Mouse (Mus musculus) MEL (cell line): Measurements from ENCODE around the gene Nisch. TPM values are rescaled to one million over a fixed set of nuclear protein-coding genes. Genes with fewer than 3 reads are reported as not detected.

ENCODE experiments used
- DNase-seq: peaks from one replicate; pipeline ENCODE4 v3.0.0; 2011; ENCODE audit warnings: low read depth, low spot score
- H3K27ac ChIP-seq: 2 replicates; pipeline ENCODE4 v1.5.1; 2012; ENCODE audit warnings: low read depth, mild to moderate bottlenecking, control low read depth, low read length, moderate library complexity; ENCODE audit not compliant: control insufficient read depth
- H3K27me3 ChIP-seq, 2 experiments: fragments of 150-350 bp in 1 of 2; sonication (generic) in 1 of 2; 2 replicates each; pipeline ENCODE4 v1.6.1; 2012; ENCODE audit warnings: low read length in 2 of 2, mild to moderate bottlenecking in 2 of 2, improper control_type of control experiment in 1 of 2, moderate library complexity in 1 of 2; ENCODE audit not compliant: insufficient read depth in 2 of 2, control insufficient read depth in 1 of 2
- H3K36me3 ChIP-seq, 2 experiments: 2 replicates each; pipeline ENCODE4 v1.6.1; 2012 to 2014; ENCODE audit warnings: low read length in 2 of 2, improper control_type of control experiment in 1 of 2, inconsistent platforms in 1 of 2, mild to moderate bottlenecking in 1 of 2; ENCODE audit not compliant: insufficient read depth in 2 of 2, control insufficient read depth in 1 of 2
- H3K4me1 ChIP-seq, 2 experiments: fragments of 150-350 bp in 1 of 2; sonication (generic) in 1 of 2; 2 replicates each; pipeline ENCODE4 v1.6.1; 2012; ENCODE audit warnings: low read length in 2 of 2, improper control_type of control experiment in 1 of 2, mild to moderate bottlenecking in 1 of 2; ENCODE audit not compliant: insufficient read depth in 2 of 2, control insufficient read depth in 1 of 2
- H3K4me3 ChIP-seq, 2 experiments: fragments of 150-350 bp in 1 of 2; sonication (generic) in 1 of 2; 2 replicates each; pipeline ENCODE4 v1.5.1; 2012; ENCODE audit warnings: low read depth in 2 of 2, low read length in 2 of 2, mild to moderate bottlenecking in 2 of 2, moderate library complexity in 2 of 2, control low read depth in 1 of 2, improper control_type of control experiment in 1 of 2; ENCODE audit not compliant: control insufficient read depth in 1 of 2, insufficient read depth in 1 of 2
- H3K79me2 ChIP-seq: 2 replicates; pipeline ENCODE4 v1.6.1; 2012; ENCODE audit warnings: mild to moderate bottlenecking, low read length, moderate library complexity; ENCODE audit not compliant: control insufficient read depth, poor library complexity, insufficient read depth
- H3K9ac ChIP-seq: 2 replicates; pipeline ENCODE4 v1.6.1; 2012; ENCODE audit warnings: low read depth, mild to moderate bottlenecking, control low read depth, low read length, moderate library complexity; ENCODE audit not compliant: control insufficient read depth, poor library complexity, severe bottlenecking
- H3K9me3 ChIP-seq: fragments of 150-350 bp; sonication (generic); replicated peaks from 2 replicates; pipeline ENCODE4 v1.6.1; 2012; ENCODE audit warnings: mild to moderate bottlenecking, low read length, improper control_type of control experiment, moderate library complexity; ENCODE audit not compliant: insufficient read depth
- BHLHE40 ChIP-seq: IDR thresholded peaks from 2 replicates; pipeline ENCODE4 v1.6.1; 2012; ENCODE audit warnings: low read depth, mild to moderate bottlenecking, inconsistent platforms, low read length, improper control_type of control experiment, borderline replicate concordance
- CHD1 ChIP-seq: IDR thresholded peaks from 2 replicates; pipeline ENCODE4 v1.6.1; 2012; ENCODE audit warnings: low read depth, mild to moderate bottlenecking, inconsistent platforms, low read length, improper control_type of control experiment
- CHD2 ChIP-seq: IDR thresholded peaks from 2 replicates; pipeline ENCODE4 v1.6.1; 2011; ENCODE audit warnings: low read length, improper control_type of control experiment
- E2F4 ChIP-seq: IDR thresholded peaks from 2 replicates; pipeline ENCODE4 v1.6.1; 2011; ENCODE audit warnings: low read depth, low read length, improper control_type of control experiment, borderline replicate concordance
- ETS1 ChIP-seq: IDR thresholded peaks from 2 replicates; pipeline ENCODE4 v1.6.1; 2012; ENCODE audit warnings: low read depth, mild to moderate bottlenecking, inconsistent platforms, low read length, improper control_type of control experiment, moderate library complexity
- GABPA ChIP-seq: IDR thresholded peaks from 2 replicates; pipeline ENCODE4 v1.6.1; 2012; ENCODE audit warnings: low read depth, mild to moderate bottlenecking, inconsistent platforms, low read length, improper control_type of control experiment, moderate library complexity
- GATA1 ChIP-seq: IDR thresholded peaks from 2 replicates; pipeline ENCODE4 v1.6.1; 2011; ENCODE audit warnings: low read depth, low read length, improper control_type of control experiment
- HCFC1 ChIP-seq: IDR thresholded peaks from 2 replicates; pipeline ENCODE4 v1.6.1; 2012; ENCODE audit warnings: low read depth, mild to moderate bottlenecking, inconsistent platforms, low read length, improper control_type of control experiment, moderate library complexity
- MAFK ChIP-seq: IDR thresholded peaks from 2 replicates; pipeline ENCODE4 v1.6.1; 2011; ENCODE audit warnings: low read depth, mild to moderate bottlenecking, low read length, improper control_type of control experiment, borderline replicate concordance
- MAZ ChIP-seq: IDR thresholded peaks from 2 replicates; pipeline ENCODE4 v1.6.1; 2012; ENCODE audit warnings: low read depth, mild to moderate bottlenecking, inconsistent platforms, low read length, improper control_type of control experiment
- MXI1 ChIP-seq: IDR thresholded peaks from 2 replicates; pipeline ENCODE4 v1.6.1; 2011; ENCODE audit warnings: mild to moderate bottlenecking, low read depth, low read length, improper control_type of control experiment
- MYB ChIP-seq: IDR thresholded peaks from 2 replicates; pipeline ENCODE4 v1.6.1; 2011; ENCODE audit warnings: mild to moderate bottlenecking, low read depth, low read length, improper control_type of control experiment
- MYC ChIP-seq: IDR thresholded peaks from 2 replicates; pipeline ENCODE4 v1.6.1; 2011; ENCODE audit warnings: low read depth, mild to moderate bottlenecking, low read length, improper control_type of control experiment, moderate library complexity
- NELFE ChIP-seq: IDR thresholded peaks from 2 replicates; pipeline ENCODE4 v1.6.1; 2011; ENCODE audit warnings: low read depth, low read length, improper control_type of control experiment
- POLR2AphosphoS2 ChIP-seq: IDR thresholded peaks from 2 replicates; pipeline ENCODE4 v1.6.1; 2011; ENCODE audit warnings: low read length, improper control_type of control experiment
- POLR2AphosphoS5 ChIP-seq: IDR thresholded peaks from 2 replicates; pipeline ENCODE4 v1.6.1; 2012; ENCODE audit warnings: low read depth, borderline replicate concordance, mild to moderate bottlenecking, inconsistent platforms, low read length, moderate library complexity, mixed read lengths
- RAD21 ChIP-seq: IDR thresholded peaks from 2 replicates; pipeline ENCODE4 v1.6.1; 2011; ENCODE audit warnings: mild to moderate bottlenecking, low read depth, low read length, improper control_type of control experiment
- TAL1 ChIP-seq: IDR thresholded peaks from 2 replicates; pipeline ENCODE4 v1.6.1; 2012; ENCODE audit warnings: mild to moderate bottlenecking, inconsistent platforms, low read length, moderate library complexity, mixed read lengths
- TCF12 ChIP-seq: IDR thresholded peaks from 2 replicates; pipeline ENCODE4 v1.6.1; 2014; ENCODE audit warnings: low read depth, mild to moderate bottlenecking, inconsistent platforms, low read length, improper control_type of control experiment, moderate library complexity
- UBTF ChIP-seq: IDR thresholded peaks from 2 replicates; pipeline ENCODE4 v1.6.1; 2012; ENCODE audit warnings: low read depth, mild to moderate bottlenecking, inconsistent platforms, low read length, improper control_type of control experiment, moderate library complexity, borderline replicate concordance; ENCODE audit not compliant: insufficient read depth
- USF1 ChIP-seq: IDR thresholded peaks from 2 replicates; pipeline ENCODE4 v1.6.1; 2014; ENCODE audit warnings: low read depth, mild to moderate bottlenecking, inconsistent platforms, low read length, improper control_type of control experiment, moderate library complexity
- USF2 ChIP-seq, 2 experiments: IDR thresholded peaks; 2 replicates each; pipeline ENCODE4 v1.6.1; 2011 to 2012; ENCODE audit warnings: improper control_type of control experiment in 2 of 2, low read length in 2 of 2, borderline replicate concordance in 1 of 2, inconsistent platforms in 1 of 2, low read depth in 1 of 2, mild to moderate bottlenecking in 1 of 2; ENCODE audit not compliant: insufficient read depth in 1 of 2
- ZC3H11A ChIP-seq: IDR thresholded peaks from 2 replicates; pipeline ENCODE4 v1.6.1; 2012; ENCODE audit warnings: low read depth, mild to moderate bottlenecking, inconsistent platforms, low read length, improper control_type of control experiment
- ZKSCAN1 ChIP-seq: IDR thresholded peaks from 2 replicates; pipeline ENCODE4 v1.6.1; 2012; ENCODE audit warnings: low read depth, mild to moderate bottlenecking, inconsistent platforms, low read length, improper control_type of control experiment, moderate library complexity
- ZMIZ1 ChIP-seq: IDR thresholded peaks from 2 replicates; pipeline ENCODE4 v1.6.1; 2012; ENCODE audit warnings: low read depth, mild to moderate bottlenecking, inconsistent platforms, low read length, improper control_type of control experiment, moderate library complexity
- ZNF384 ChIP-seq: IDR thresholded peaks from 2 replicates; pipeline ENCODE4 v1.6.1; 2012; ENCODE audit warnings: low read depth, mild to moderate bottlenecking, inconsistent platforms, low read length, improper control_type of control experiment
- polyA plus RNA-seq, 2 experiments: library from polyadenylated mRNA; stranded (reverse) in 1 of 2; unstranded in 1 of 2; fragments of >175 nt in 1 of 2; fragments of >200 nt in 1 of 2; gene quantifications; 2 replicates each; pipeline versions ENCODE4 v1.2.1 to v1.2.4; 2012; ENCODE audit warnings: low replicate concordance in 2 of 2, low read depth in 1 of 2; ENCODE audit not compliant: insufficient read length in 2 of 2, insufficient read depth in 1 of 2, missing spikeins in 1 of 2
- total RNA-seq: library from RNA; depleted of rRNA; stranded (reverse); fragments of 300-350 nt; gene quantifications from 2 replicates; pipeline ENCODE4 v1.2.3, GENCODE M21; 2012

The Nisch gene
- total and polyA plus RNA-seq, 3 experiments = 53.0 to 154 TPM; not detected in 1

GRCm38 (mm10) chr14:31211854-31212253 lies 4.9 kb downstream of the Nisch start:
- no peaks in the 10 kb centered on the region for H3K79me2 ChIP-seq
- H3K4me1 ChIP-seq = peaks cover 0 to 5% of the 10 kb centered on the region in 2 experiments; a peak in 2 of 4 replicates
- DNase-seq = no peak
- H3K9me3 ChIP-seq = no peaks in the 10 kb centered on the region
- no peaks in the 10 kb centered on the region; a peak in 1 of 4 replicates for H3K36me3 ChIP-seq
- no peak overlapping the region for H3K27ac ChIP-seq
- no peak overlapping the region for H3K9ac ChIP-seq
- H3K4me3 ChIP-seq = no peak overlapping the region
- peaks cover 0 to 5% of the 10 kb centered on the region in 2 experiments; a peak in 2 of 4 replicates for H3K27me3 ChIP-seq
- TF ChIP-seq ETS1 (no peak), UBTF (no peak), POLR2AphosphoS5 (no peak), NELFE (no peak), ZMIZ1 (no peak), BHLHE40 (no peak), MAZ (no peak), ZKSCAN1 (no peak), RAD21 (no peak), TAL1 (no peak), USF2 (IDR thresholded peaks at IDR 0.05; ENCODE audit: borderline replicate concordance in 1 of 2, insufficient read depth in 1 of 2, low read depth in 1 of 2, low read length in 2 of 2) (no peak), MYB (no peak), USF1 (no peak), GATA1 (no peak), MYC (no peak), GABPA (no peak)

- Histone ChIP-seq H3K9ac (no peak overlapping the region), H3K27ac (no peak overlapping the region), H3K9me3 (no peaks in the 10 kb centered on the region), H3K4me1 (peaks cover 3 to 11% of the 10 kb centered on the region in 2 experiments; a peak in 3 of 4 replicates), H3K79me2 (peaks cover 19% of the 10 kb centered on the region), H3K4me3 (no peak overlapping the region), H3K36me3 (peaks cover 1 to 3% of the 10 kb centered on the region in 2 experiments; a peak in 2 of 4 replicates), H3K27me3 (peaks cover 0 to 5% of the 10 kb centered on the region in 2 experiments; a peak in 2 of 4 replicates)
- no peak for DNase-seq
- TF ChIP-seq ZC3H11A (no peak), TCF12 (no peak), HCFC1 (no peak), CHD2 (no peak), CHD1 (no peak), POLR2AphosphoS2 (no peak), MXI1 (no peak), MAFK (no peak), ZKSCAN1 (no peak), BHLHE40 (no peak), ZNF384 (no peak), USF2 (IDR thresholded peaks at IDR 0.05; ENCODE audit: borderline replicate concordance in 1 of 2, insufficient read depth in 1 of 2, low read depth in 1 of 2, low read length in 2 of 2) (no peak), E2F4 (no peak)
These were observed 7.6 kb downstream of the Nisch start for GRCm38 (mm10) chr14:31209133-31209557.
